Mouse (Mus musculus): ENCODE measurements around the gene Shisa6.

Shisa6 gene

DNA sequence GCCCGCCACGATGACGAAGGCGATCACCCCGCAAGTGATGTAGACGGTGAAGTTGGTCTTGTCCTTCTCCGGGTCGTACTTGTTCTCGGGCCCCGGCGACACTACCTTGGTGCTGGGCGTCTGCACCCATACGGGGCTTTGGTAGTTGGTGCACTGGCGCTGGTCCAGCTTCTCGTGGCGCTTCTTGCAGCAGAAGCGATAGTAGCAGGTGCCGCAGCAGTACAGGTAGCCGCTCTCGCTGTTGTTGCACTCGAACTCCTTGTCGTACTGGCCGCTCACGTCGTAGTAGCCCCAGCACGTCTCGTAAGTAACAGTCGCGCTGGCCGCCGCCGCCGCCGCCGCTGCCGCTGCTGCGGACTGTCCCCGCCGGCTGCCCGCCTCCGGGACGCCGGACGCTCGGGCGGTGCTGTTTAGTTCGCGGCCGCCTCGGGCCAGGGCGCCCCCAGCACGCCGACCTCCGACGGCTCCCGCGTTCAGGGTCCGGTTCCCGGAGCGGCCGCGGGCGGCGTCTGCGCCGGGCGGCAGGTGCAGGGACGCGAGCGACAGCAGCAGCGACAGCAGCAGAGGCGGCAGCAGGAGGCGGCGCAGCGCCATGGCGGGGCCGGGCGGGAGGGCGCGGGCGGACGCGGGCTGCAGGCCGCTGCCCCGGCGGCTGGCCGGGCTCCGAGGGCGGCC, at the start of gene Shisa6:
Gene Shisa6 (minus strand): TSS at position 594 of the 675 bp plus-strand sequence.
- peak; percentile 58 for DNase-seq (ENCODE audit: low spot score)

DNA sequence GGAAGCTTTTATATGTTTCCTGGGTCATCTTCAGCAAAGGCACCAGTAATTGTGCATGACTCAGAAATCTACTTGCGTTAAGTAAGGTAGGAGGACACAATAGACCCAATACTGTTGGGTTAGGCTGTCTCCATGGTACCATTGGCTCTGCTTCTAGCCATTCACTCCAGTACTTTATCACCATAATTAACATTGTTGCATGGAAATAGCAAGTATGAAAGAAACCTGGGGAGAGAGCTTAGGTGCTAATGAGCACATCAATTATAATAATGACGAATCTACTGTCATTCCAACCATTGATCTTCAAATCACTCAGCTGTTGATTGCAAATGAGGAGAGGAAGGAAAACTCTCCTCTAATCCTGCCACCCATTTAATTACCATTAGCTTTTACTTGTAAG, 48.1 kb upstream of the Shisa6 start:
- peak; percentile 7 for DNase-seq (ENCODE audit: low spot score)

DNA sequence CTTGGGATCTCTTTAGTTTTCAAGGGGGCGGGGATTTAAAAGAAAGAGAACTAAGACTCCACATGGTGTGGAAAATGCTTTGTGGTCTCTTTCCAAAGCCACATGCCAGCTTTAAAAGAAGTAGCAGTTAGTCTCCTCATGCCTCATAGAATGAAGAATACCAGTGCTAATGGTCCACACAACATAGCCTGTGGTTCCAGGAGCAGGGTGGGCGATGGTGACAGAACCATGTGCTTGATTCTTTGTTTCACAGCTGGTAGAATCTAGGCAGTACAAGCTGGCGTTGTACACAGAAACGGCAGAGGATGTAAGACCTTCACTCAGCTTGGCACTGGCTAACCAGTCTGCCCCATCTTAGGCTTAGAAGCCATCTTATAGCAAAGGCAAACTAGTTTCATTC, 43.3 kb upstream of the Shisa6 start:
- DNase-seq (ENCODE audit: low spot score) = no peak

DNA sequence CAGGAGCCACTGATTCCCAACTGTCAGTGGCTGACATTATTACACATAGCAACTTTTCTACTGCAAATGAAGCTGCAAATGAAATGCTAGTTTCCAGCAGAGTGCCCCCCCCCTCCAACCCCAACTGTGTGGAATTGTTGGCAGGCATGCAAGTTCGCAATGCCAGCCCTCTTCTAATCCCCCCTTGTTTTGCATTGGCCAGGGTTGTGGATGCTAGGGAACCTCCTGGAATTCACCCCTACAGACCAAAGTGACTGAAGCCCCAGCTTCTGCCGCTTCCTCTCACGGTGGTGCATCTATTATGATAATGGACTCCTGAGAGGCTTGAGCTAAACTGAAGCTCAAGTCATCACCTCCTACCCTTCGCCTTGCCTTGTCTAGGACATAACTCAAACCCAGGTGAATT, 42.6 kb upstream of the Shisa6 start:
- no peak for DNase-seq (ENCODE audit: low spot score)

DNA sequence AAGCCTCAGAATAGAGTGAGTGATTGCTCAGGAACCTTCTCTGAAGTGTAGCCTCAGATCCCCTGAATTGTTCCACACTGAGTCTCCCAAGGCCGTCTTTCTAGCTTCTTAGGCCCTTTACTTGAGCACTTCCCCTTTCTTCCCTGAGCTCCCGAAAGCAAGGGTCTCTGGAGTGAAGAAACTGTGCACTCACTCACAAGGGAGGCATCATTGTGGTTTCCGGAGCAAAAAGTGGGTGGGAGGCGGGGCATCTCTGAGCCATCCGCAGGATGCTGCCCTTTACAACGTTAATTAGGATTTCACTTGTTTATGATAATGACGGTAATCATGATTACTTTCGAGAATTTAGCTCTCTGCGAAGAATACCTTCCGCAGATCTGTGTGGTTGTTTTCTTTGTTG, 41.6 kb upstream of the Shisa6 start:
- peak; percentile 5 for DNase-seq (ENCODE audit: low spot score)

DNA sequence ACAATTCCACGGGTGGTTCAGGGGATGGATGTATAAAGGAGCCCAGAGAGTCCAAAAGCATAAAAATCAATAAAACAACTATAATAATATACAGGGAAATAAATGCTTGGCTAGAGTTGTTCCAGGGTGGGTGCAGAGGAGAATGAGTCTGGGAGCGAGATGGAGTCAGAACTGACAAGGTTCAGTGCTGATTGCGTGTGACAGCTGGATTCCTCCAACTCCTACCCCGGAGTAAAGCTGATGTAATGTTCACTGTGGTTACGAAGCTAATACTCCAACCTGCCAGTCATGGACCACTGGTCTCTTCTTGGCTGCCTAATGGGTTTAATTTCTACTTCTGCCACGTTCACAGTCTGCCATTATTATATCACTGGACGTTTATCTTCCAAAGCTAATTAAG, 36.5 kb upstream of the Shisa6 start:
- DNase-seq (ENCODE audit: low spot score) = peak; percentile 8

DNA sequence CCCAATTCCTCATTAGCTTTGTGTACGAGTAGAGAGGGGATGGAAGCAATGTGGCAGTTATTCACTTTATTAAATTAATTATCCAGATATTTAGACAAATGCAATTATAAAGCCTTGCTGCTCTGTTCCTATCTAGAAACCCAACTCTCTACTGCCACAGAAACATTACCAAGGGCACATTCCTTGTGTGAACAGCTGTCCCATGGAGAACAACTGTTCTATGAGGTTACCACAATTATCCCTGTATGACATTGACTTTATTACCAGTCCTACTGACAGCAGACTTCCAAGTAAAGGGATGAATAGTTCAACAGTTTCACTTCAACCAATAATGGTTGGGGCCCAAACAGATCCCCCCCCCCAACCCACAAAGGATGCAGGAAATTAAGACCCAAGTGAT, 12.1 kb upstream of the Shisa6 start:
- no peak for DNase-seq (ENCODE audit: low spot score)

DNA sequence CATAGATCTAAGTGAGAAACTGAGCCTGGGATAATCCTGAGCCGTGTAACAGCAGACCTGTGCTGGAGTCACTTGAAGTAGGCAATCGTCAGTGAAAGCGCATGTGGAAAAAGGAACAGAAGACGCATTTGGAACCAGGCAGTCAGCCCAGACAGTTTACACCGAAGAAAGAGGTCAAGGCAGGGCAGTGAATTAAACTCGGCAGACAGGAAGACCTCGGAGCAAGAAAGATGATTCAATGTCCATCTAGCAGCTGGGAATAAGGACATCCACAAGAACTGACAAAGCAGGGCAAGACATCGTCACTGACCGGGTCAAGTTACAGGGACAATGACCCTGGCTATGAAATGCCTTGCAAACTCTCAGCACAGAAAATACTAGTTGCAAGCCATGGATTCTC, 10.1 kb upstream of the Shisa6 start:
- no peak for DNase-seq (ENCODE audit: low spot score)

DNA sequence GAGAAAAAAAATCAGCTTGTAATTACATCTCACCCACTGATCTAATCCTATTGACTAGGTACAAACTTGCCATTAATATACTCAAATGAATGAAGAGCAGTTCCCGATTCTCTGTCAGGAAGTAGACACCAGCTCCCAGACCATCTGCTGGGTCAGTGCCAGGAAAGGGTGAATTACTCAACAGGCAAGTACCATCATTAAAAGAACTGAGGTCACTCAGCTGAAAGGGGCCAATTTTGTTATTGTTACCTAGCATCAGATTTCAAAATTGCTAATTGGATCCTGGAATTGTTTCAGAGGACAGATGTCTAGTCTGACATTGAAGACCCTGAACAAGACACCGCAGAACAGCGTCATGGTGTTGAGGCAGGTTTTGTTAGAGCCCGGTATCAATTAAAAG, 9.4 kb upstream of the Shisa6 start:
- DNase-seq (ENCODE audit: low spot score) = peak; percentile 56

DNA sequence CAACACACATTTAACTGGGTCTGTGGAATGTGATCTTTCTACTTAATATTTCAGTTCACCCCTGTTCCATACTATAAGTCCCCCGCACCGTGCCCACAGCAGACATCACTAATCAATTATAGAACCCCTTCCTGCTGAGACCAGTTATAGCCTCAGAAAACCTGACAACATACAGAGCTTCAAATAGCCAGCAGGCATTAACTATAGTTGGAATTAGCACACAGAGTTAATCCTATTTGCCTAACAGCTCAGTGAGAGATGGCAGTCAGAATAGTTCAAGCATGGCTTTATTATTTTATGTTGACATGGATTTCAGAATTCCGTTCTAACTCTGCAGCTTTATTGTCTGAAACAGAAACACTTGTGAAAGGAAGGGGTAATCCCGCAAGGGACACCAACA, 8.5 kb upstream of the Shisa6 start:
- no peak for DNase-seq (ENCODE audit: low spot score)

DNA sequence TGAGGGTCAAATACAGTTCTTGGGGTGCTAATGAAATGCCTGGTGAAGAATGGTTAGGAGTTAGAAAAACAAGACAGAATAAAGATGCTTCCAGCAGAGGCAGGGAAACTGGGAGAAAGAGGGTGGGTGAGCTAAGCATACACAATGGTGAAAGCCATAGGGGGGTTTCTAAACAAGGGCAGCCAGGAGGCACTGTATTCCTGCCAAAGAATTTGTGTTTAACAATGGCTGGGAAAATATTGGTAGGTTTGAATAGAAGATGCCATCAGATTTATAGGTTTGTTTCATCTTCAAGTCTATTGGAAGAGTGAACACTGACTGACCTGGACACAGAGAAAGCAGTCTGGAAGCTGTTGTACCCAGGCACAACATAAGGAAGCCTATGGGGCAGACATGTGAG, 2.4 kb upstream of the Shisa6 start:
- DNase-seq (ENCODE audit: low spot score) = no peak

DNA sequence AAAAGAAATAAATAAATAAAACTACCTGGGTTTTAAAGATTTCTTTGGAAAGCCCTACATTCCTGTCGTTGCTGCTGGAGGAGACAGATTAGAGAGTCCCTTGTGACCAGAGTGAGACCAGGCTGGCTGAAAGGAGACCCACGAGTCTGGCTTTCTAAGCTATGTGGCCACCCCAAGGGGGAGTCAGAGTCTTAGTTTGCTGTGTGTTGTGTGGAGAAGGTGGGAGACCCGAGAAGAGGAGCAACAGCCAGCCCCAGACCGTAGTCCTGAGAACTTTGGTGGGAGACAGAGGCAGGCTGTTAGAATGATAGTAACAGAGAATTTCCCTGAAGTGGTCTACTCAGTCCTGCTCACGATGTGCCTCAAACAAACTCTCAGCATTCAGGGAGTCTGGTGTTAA, 1.6 kb upstream of the Shisa6 start:
- peak; percentile 50 for DNase-seq (ENCODE audit: low spot score)

DNA sequence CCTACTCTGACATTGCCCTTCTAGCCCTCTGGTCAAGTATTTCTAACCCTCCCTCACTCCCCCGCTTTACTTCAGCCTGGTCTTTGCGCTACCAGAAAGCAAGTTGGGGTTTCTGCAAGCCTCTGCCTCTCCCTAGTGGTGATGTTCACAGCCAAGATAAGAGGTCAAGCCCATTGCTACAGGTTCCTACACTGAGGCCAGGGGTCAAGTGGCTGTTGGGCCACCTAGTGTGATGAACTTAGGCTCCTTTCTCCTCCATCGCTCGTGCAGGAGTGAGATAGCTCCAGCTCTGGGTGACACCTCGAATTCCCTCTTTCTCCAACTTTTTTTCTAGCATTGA, 1.2 kb upstream of the Shisa6 start:
- DNase-seq (ENCODE audit: low spot score) = peak; percentile 31

DNA sequence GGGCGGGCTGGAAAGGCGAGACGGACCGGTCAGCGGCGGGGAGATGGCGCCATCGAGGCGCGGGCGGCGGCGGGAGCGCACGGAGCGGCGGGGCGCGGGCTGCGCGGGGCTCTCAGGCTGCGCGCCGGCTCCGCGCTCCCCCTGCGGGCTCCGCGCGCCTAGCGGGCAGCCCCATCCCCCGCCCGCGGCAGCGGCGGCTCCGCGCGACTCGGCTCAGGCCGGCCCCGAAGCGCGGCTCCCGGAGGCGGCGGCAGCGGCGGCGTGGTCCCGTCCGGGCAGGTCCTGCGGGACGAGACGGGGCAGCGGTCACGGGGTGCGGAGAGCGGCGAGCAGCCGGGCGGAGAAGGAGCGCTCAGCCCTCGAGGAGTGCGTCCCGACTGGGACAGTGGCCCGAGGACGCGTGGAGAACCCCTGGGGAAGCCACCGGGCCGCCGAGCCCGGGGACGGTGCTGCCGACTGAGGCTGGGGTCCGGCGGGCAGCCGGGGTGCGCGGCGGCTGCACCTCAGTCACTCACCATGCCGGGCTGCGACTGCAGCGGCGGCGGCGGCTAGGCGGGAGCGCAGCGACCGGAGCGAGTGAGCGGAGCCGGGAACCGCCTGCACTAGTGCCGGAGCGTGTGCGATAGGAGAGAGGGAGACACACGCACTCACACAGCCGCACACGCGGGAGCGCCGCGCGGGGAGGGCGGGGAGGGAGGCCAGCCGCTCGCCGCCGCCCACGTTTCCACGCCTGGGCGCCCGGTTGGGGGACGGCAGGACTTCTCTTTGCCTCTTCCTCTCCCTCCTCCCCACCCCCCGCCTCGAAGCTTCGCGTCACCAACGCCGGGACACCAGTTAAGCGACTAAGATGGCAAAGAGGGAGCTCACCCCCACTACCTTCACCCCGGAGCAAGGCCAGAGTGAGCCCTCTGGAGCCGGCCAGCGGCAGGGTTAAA, 549 bp upstream of the Shisa6 start:
- peak; percentile 65 for DNase-seq (ENCODE audit: low spot score)

DNA sequence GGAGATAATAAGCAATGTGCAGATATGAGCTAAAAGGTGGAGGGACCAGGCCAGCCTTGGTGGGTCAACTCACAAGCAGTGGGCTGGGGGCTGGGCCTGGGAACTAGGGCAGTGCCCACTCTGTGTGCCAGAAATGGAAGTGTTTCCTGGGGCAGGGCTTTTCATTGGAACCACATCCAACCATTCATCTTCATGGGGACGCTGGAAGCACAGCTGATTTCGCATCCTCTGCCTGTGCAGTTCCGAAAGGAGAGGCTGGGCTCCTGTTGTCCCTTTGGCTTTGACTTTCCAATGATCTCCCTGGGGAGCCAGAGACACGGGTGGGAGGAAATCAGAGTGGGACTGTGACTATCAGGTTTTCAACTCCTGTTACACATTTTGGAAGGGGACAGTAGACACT, 1.5 kb downstream of the Shisa6 start:
- no peak for DNase-seq (ENCODE audit: low spot score)

DNA sequence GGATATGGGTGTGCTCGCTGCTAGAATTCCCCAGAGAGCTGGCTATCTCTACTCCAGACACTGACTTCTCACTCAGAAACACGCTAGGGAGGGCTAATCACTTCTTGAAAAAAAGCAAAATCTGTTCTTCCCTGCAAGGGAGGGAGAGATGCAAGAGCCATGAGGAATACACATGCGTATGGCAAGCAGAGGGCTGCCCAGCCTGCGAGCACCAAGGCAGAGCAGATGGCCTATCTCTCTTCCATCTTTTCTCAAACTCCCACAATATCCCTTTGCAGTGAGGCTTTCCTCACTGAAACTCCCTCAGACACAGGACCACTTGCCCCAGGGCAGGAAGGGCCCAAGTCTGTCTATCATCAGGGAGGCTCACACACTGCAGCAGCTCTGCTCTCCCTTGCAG, 3.4 kb downstream of the Shisa6 start:
- no peak for DNase-seq (ENCODE audit: low spot score)

DNA sequence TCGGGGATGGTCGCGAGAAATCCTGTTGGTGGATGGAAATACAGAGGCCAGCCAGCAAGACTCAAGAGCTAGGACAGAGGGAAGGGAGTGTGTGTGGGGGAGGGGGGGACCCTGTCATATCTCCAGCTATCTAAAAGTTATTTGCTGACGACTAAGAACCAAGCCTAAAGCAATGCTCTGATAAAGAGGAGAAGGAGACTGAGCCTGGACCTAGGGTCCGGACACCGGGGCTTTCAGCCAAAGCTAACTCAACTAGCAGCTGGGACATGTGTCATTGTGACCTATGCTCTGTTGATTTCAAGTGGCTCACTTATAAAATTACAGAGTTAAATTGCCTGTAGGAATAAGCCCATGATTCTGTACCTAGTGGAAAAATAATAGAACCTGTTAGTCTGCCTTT, 6.4 kb downstream of the Shisa6 start:
- DNase-seq (ENCODE audit: low spot score) = no peak

DNA sequence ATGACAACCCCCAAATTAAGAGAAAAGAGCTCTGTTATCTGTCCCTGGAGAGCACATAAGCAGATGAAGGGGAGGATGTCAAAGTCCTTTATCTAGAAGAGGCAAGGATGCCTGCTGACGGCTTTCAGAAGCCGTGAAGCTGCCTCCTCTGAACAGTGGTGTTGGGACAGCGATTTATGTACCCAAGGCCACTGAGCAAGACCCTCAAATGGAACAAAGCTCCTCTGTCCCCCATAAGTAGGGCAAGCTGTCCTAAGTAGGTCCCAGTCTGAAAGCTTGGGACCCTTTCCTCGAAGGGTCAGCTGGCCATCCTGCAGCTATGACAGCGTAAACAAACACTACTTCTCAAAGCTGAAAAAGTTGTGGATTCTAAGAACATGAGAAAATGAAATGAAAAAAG, 11.4 kb downstream of the Shisa6 start:
- no peak for DNase-seq (ENCODE audit: low spot score)

DNA sequence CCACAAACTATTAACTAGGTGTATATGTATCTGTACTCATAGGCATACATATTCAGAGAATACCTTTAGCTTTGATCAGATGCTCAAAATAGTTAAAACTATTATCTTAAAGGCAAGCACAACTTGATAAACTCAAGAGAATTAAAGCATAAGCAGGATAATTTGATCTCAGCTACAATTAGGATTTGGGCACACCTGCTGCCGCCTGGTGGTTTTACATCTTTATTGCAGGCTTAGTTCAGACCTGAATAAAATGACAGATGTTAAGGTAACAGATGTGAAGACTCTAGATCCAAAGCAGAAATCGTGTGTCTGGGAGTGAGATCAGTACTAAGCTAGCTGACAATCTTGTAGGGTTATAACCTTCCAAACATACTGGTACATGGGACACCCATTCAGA, 24.8 kb downstream of the Shisa6 start:
- no peak for DNase-seq (ENCODE audit: low spot score)

DNA sequence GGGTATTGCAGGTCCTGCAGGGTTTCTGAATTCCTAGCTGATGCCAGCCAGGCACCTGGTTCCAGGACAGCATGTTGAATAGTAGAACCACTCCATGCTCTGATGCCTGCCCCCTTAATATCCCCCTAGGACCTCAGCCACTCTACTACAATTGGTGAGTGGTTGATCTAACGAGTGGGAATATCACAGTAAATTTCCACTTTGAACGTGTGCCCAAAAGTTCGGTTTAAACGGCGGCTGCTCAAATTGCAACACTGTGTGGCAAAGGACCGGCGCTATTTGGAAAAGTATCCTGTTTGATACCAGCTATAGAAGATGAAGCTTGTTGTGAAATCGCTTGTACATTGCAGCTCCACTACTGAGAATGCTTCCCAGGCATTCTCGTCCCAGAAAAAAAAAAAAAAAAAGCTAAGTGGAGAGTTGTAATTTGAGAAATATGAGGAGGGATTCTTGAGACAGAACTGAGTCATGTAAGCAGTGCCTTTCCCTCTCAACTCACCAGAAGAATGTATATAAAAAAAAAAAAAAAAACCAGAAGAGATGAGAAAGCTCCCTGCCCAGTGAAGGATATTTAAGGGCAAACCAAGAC, 26.8 kb downstream of the Shisa6 start:
- no peak for DNase-seq (ENCODE audit: low spot score)

DNA sequence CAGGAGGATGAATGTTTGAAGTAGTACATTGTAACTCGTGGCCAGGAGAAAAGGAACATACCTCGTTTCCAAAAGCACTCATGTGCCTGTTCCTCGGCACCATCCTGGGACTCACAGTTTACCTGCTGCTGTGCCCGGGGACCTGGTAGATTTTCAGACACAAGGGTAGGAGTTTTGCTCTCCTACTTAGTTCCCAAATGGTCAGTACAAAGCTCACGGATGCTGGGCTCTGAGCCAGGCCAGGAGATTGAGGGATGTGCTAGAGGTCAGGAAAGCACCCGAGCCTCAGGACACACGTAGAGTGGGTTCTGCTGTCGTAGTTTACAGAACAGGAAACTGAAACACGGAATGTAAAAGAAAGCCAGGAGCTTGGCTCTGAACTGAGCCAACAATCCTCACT, 29.5 kb downstream of the Shisa6 start:
- no peak for DNase-seq (ENCODE audit: low spot score)

DNA sequence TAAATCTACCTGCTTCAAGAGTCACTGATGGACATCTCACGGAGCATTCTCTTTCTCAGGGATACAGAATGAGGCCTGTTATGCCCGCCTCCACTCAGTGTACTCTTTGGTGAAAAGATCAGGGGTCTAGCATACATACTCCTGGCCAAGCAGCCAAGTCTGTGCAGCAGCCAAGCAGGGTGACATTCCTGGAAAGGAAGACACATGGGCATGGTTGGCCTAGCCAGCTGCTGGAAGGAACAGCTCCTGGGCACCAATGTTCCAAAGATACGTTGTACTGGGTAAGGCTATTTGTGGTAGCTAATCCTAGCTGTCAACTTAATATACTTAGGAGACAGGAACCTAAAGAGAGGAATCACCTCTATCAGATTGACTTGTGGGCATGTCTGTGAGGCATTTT, 31.4 kb downstream of the Shisa6 start:
- no peak for DNase-seq (ENCODE audit: low spot score)

DNA sequence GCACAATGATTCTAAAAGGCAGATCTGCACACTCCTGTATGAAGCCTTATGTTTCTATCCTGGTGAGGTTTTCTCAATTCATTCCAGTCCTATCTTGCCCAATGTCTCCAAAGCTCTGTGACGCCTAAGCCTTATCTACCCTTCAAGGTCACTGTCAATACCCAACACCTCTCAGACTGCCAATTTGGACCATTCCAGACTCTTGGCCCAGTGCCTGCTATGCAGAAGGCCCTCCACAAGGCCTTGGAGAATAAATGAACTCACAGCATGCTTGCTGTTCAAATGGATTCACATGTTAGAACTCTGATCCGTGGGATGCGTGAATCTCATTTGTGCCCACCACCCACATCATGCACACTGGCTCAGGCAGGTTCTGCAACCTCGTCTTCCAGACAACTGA, 38.0 kb downstream of the Shisa6 start:
- DNase-seq (ENCODE audit: low spot score) = no peak

Data from retina, embryonic 14.5 days (tissue).